Mouse (Mus musculus) left cerebral cortex, postnatal 36 days (tissue): ENCODE data around the gene Rtca. TPM values are rescaled to one million over a fixed set of nuclear protein-coding genes. Genes with fewer than 3 reads are reported as not detected.

Source experiments
- DNase-seq, 2 experiments: peaks; one replicate each; pipeline ENCODE4 v3.0.0; 2021 to 2022; ENCODE audit warnings: low spot score in 2 of 2, mixed read lengths in 1 of 2
- intact Hi-C: fragments of 180-260 bp; cut with DNase I; formaldehyde crosslinking; loops from one replicate; pipeline ENCODE4 v1.15.1; 2025
- total RNA-seq, 2 experiments: library from RNA; stranded (reverse); gene quantifications; 2 replicates each; pipeline ENCODE4 v1.2.3; 2021

Gene Rtca
- 10 to 100 TPM; 60.6 to 61.0 TPM for total RNA-seq

GRCm38 (mm10) chr3:116507772-116508351 lies at the start of gene Rtca:
TSS of gene Rtca (minus strand) at chr3:116508208.
- intact Hi-C loops: loop anchor here (5.0 kb wide), 1 partner anchor 239 kb away; no protein-coding TSS in a partner anchor
- DNase-seq: peak; percentile 98

- no peak for DNase-seq
- intact Hi-C loops: no loop called here
Observed at GRCm38 (mm10) chr3:116551362-116551761, 43.4 kb upstream of the Rtca start.

- intact Hi-C loops: no loop called here
- DNase-seq: no peak
Observed at GRCm38 (mm10) chr3:116547430-116547829, 39.4 kb upstream of the Rtca start.

- no peak for DNase-seq
- intact Hi-C loops: no loop called here
Observed at GRCm38 (mm10) chr3:116542532-116542931, 34.5 kb upstream of the Rtca start.

GRCm38 (mm10) chr3:116542070-116542469 lies 34.1 kb upstream of the Rtca start:
- intact Hi-C loops: no loop called here
- DNase-seq: no peak

- intact Hi-C loops: no loop called here
- DNase-seq: no peak
Observed at GRCm38 (mm10) chr3:116537200-116537573, 29.2 kb upstream of the Rtca start.

GRCm38 (mm10) chr3:116536428-116537199 lies 28.6 kb upstream of the Rtca start:
- intact Hi-C loops: no loop called here
- no peak for DNase-seq

GRCm38 (mm10) chr3:116530826-116531225 lies 22.8 kb upstream of the Rtca start:
- intact Hi-C loops: no loop called here
- no peak for DNase-seq

- intact Hi-C loops: no loop called here
- no peak for DNase-seq
Observed at GRCm38 (mm10) chr3:116529741-116530140, 21.7 kb upstream of the Rtca start.

- DNase-seq: no peak
- intact Hi-C loops: no loop called here
Observed at GRCm38 (mm10) chr3:116520141-116520761, 12.2 kb upstream of the Rtca start.

- intact Hi-C loops: loop anchor here (5.0 to 10.0 kb wide), 2 partner anchors 79 to 322 kb away; partner anchors contain the start of gene Sass6
- DNase-seq: peak; percentile 85 to 87
Observed at GRCm38 (mm10) chr3:116512904-116513716, 5.1 kb upstream of the Rtca start, which contains the start of gene Dbt. TSS of gene Dbt (plus strand) at chr3:116513070.

GRCm38 (mm10) chr3:116512151-116512903 lies 4.3 kb upstream of the Rtca start:
- intact Hi-C loops: loop anchor here (5.0 to 10.0 kb wide), 2 partner anchors 80 to 322 kb away; partner anchors contain the start of gene Sass6
- no peak for DNase-seq

GRCm38 (mm10) chr3:116495671-116496070 lies 12.3 kb downstream of the Rtca start:
- no peak for DNase-seq
- intact Hi-C loops: no loop called here

GRCm38 (mm10) chr3:116493658-116494057 lies 14.3 kb downstream of the Rtca start:
- intact Hi-C loops: loop anchor here (5.0 kb wide), 2 partner anchors 71 to 161 kb away; partner anchors contain the start of gene Cdc14a
- no peak for DNase-seq

GRCm38 (mm10) chr3:116491923-116492454 lies 16.0 kb downstream of the Rtca start:
- intact Hi-C loops: loop anchor here (5.0 kb wide), 2 partner anchors 70 to 160 kb away; partner anchors contain the start of gene Cdc14a
- DNase-seq: no peak

- DNase-seq: no peak
- intact Hi-C loops: loop anchor here (5.0 kb wide), 2 partner anchors 69 to 159 kb away; partner anchors contain the start of gene Cdc14a
Observed at GRCm38 (mm10) chr3:116490920-116491319, 17.1 kb downstream of the Rtca start.

- intact Hi-C loops: loop anchor here (10.0 kb wide), 1 partner anchor 448 kb away; no protein-coding TSS in a partner anchor
- no peak for DNase-seq
Observed at GRCm38 (mm10) chr3:116483271-116483670, 24.7 kb downstream of the Rtca start.

GRCm38 (mm10) chr3:116482724-116483123 lies 25.3 kb downstream of the Rtca start:
- DNase-seq: no peak
- intact Hi-C loops: loop anchor here (10.0 kb wide), 1 partner anchor 448 kb away; no protein-coding TSS in a partner anchor
